Mouse (Mus musculus) stomach, postnatal 0 days (tissue): ENCODE data around the gene Gm28051. TPM values are rescaled to one million over a fixed set of nuclear protein-coding genes. Genes with fewer than 3 reads are reported as not detected.

Source experiments
- ATAC-seq: fragments of 200-750 bp; cut with Nextera tagmentation; 2 replicates; pipeline ENCODE4 v1.8.0; 2017; ENCODE audit not compliant: low FRiP score, low TSS enrichment
- DNase-seq: peaks from one replicate; pipeline ENCODE4 v3.0.0-alpha.2; 2016; ENCODE audit warnings: low spot score
- H3K27ac ChIP-seq: fragments of 300-500 bp; sonication (generic); replicated peaks from 2 replicates; pipeline ENCODE4 v1.5.1; 2014; ENCODE audit warnings: mild to moderate bottlenecking, control low read depth
- H3K27me3 ChIP-seq: fragments of 300-500 bp; sonication (generic); 2 replicates; pipeline ENCODE4 v1.6.1; 2014; ENCODE audit warnings: low read length; ENCODE audit not compliant: control insufficient read depth, insufficient read depth
- H3K36me3 ChIP-seq: fragments of 300-500 bp; sonication (generic); 2 replicates; pipeline ENCODE4 v1.6.1; 2014; ENCODE audit warnings: low read length, mixed read lengths; ENCODE audit not compliant: control insufficient read depth, insufficient read depth
- H3K4me1 ChIP-seq: fragments of 300-500 bp; sonication (generic); replicated peaks from 2 replicates; pipeline ENCODE4 v1.6.1; 2014; ENCODE audit warnings: antibody characterized with exemption; ENCODE audit not compliant: control insufficient read depth, insufficient read depth
- H3K4me2 ChIP-seq: fragments of 300-500 bp; sonication (generic); replicated peaks from 2 replicates; pipeline ENCODE4 v1.6.1; 2014; ENCODE audit warnings: low read depth, mild to moderate bottlenecking, control low read depth, moderate library complexity
- H3K4me3 ChIP-seq: fragments of 300-500 bp; sonication (generic); 2 replicates; pipeline ENCODE4 v1.5.1; 2014; ENCODE audit warnings: low read depth, low read length, control low read depth
- H3K9ac ChIP-seq: fragments of 300-500 bp; sonication (generic); 2 replicates; pipeline ENCODE4 v1.6.1; 2014; ENCODE audit warnings: mild to moderate bottlenecking, low read length, control low read depth, mixed read lengths
- H3K9me3 ChIP-seq: fragments of 300-500 bp; sonication (generic); 2 replicates; pipeline ENCODE4 v1.6.1; 2016; ENCODE audit warnings: low read length; ENCODE audit not compliant: control insufficient read depth
- CTCF ChIP-seq: IDR thresholded peaks from 2 replicates; pipeline ENCODE4 v1.5.1; 2016; ENCODE audit warnings: antibody characterized with exemption, low read depth, mild to moderate bottlenecking, moderate library complexity
- EP300 ChIP-seq: optimal IDR thresholded peaks from 2 replicates; pipeline ENCODE3; 2016; ENCODE audit warnings: antibody characterized with exemption
- WGBS: fragments of 180-500 bp; shearing (Covaris S2); extraction: QIAGEN DNeasy Blood & Tissue Kit; methylation state at CpG from one replicate; pipeline ENCODE4 v1.1.7; 2014; 5-methylcytosine and 5-hydroxymethylcytosine counted together
- polyA plus RNA-seq: library from polyadenylated mRNA; unstranded; fragments of >200 nt; fragmentation: Nextera tagmentation; extraction: Ambion mirVana; gene quantifications from 2 replicates; pipeline ENCODE4 v1.2.1, GENCODE M21; 2015

Gm28051 gene
- polyA plus RNA-seq, 1 experiment from 2014 or later, result not detected

DNA sequence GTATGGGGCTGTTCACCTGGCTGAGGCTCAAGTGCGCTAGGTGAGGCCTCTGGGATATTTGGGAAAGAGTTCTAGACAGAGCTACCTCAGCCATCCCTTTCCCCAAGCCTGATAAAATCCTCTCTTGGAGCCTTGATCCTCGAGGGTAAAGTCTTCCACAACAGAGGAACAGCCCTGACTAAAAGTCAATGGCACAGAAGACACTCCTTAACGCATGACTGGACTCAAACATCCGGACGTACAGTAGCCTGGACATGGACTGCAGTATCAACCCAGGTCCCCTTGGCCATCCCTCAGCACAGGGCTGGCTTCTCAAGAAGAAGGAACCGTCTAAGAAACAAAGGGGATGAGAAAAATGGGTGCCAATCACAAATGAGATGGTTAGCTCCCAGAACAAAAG, 74.1 kb downstream of the Gm28051 start:
- no peak for TF ChIP-seq EP300
- no peak for TF ChIP-seq CTCF
- H3K4me1 ChIP-seq, result peaks cover 4% of the 10 kb centered on the region; the same call in 1 of the 2 replicates
- no peak overlapping the region for H3K9ac ChIP-seq
- H3K27ac ChIP-seq, result no peak overlapping the region
- H3K4me2 ChIP-seq, result no peak overlapping the region
- no peak for ATAC-seq
- H3K4me3 ChIP-seq, result no peak overlapping the region
- no peaks in the 10 kb centered on the region for H3K36me3 ChIP-seq
- no peaks in the 10 kb centered on the region for H3K9me3 ChIP-seq
- H3K27me3 ChIP-seq, result no peaks in the 10 kb centered on the region
- 75% methylated on average over 6 of the region's 6 CpGs for WGBS
- no peak for DNase-seq

DNA sequence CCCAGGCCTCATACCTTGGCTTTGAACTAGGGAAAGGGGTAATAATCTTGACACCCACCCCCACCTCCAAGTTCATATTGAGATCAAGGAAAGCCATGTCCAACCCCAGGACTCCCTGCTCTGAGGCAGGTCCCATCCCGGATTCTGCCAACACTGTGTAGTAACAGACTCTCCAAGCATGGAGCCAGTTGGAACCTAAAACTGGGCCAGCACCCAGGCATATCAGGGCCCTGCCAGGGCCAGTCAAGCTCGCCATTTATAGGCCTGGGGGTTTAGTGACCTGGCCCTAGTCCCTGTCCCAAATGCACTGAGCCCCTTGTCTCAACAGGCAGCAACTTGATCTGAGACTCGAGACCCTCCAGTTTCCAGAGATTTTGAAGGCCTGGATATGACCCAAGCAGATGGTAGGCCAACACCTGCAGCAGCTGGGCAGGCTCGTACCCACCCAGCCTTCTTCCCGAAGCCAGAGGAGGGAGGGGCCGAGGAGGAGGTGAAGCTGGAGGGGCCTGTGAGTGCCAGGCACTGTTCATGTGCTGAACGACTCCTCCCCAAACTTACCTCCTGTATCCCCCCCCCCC, 74.8 kb downstream of the Gm28051 start:
- TF ChIP-seq CTCF, result no peak
- no peak for TF ChIP-seq EP300
- Histone ChIP-seq H3K36me3 (no peaks in the 10 kb centered on the region), H3K4me2 (no peak overlapping the region), H3K9me3 (no peaks in the 10 kb centered on the region), H3K4me1 (peaks cover 4% of the 10 kb centered on the region; the same call in 1 of the 2 replicates), H3K4me3 (no peak overlapping the region), H3K27ac (no peak overlapping the region; the same call in 1 of the 2 replicates), H3K9ac (no peak overlapping the region), H3K27me3 (no peaks in the 10 kb centered on the region)
- DNase-seq (no peak), ATAC-seq (no peak)
- 71% methylated on average over 7 of the region's 7 CpGs for WGBS

DNA sequence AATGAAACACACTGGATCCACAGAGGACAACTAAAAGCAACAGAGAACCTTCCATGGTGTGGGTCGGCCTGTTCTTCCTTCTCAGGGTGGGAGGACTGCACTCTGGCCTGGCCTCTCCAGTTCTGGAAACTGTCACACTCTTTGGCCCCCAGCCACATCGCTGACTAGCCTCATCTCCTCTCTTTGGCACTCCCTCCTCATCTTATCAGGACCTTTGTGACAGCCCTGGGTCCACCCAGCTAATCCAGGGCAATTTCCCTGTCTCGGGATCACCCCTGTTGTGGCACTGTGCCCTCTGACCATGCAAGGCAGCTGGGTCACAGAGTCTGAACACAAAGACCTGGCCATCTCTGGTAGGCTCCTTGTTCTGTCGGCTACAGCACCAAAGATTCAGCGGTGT, 75.5 kb downstream of the Gm28051 start:
- no peaks in the 10 kb centered on the region for H3K27me3 ChIP-seq
- peak; percentile 47 for DNase-seq
- H3K4me3 ChIP-seq, result no peak overlapping the region
- peaks cover 4% of the 10 kb centered on the region; the same call in 1 of the 2 replicates for H3K4me1 ChIP-seq
- H3K36me3 ChIP-seq, result no peaks in the 10 kb centered on the region
- no peak overlapping the region; the same call in 1 of the 2 replicates for H3K27ac ChIP-seq
- H3K9me3 ChIP-seq, result no peaks in the 10 kb centered on the region
- H3K4me2 ChIP-seq, result no peak overlapping the region
- 68% methylated on average over 5 of the region's 5 CpGs for WGBS
- peak; percentile 72 for ATAC-seq
- no peak overlapping the region for H3K9ac ChIP-seq
- TF ChIP-seq CTCF (no peak), EP300 (no peak)

DNA sequence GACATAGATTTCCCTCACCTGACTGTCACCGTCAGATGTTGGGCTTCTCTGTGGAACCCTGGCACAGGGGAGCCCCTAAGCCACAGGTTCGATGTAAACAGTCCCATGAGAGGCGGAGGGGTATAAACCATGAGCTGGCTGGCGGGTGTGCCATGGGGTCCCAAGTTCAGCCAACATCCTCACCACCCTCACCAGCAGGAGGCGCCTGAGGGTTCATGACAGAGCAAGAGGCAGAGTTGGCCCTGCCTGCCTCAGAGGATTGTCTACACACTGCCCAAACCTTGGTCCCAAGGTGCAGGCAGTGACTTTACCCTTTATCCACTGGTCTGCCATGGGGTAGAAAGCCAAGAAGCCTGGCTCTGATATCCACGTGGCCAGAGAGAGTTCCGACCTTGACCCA, 76.0 kb downstream of the Gm28051 start:
- no peak overlapping the region for H3K4me2 ChIP-seq

DNA sequence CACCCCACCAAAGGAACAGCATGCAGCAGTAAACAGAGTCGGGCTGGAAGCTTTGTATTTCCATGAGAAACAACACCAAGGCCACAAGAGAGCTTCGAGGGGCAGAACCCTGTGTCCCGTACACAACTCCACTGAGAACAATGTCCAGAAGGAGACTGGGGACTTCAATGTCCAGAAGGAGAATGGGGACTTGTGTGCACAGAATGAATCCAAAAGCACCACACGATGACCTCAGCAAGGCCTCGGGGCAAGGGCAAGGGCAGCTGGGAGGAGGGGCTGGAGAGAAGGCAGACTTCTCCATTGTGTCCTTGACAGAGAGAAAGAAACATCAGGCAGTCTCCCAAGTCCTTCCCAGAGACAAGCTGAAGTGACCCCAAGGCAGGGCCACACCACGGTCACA, 78.7 kb downstream of the Gm28051 start:
- Histone ChIP-seq H3K27ac (no peak overlapping the region), H3K27me3 (no peaks in the 10 kb centered on the region), H3K9ac (no peak overlapping the region), H3K36me3 (no peaks in the 10 kb centered on the region), H3K4me1 (no peaks in the 10 kb centered on the region; the same call in 1 of the 2 replicates), H3K9me3 (no peaks in the 10 kb centered on the region), H3K4me2 (no peak overlapping the region), H3K4me3 (no peak overlapping the region)
- TF ChIP-seq CTCF (no peak), EP300 (no peak)
- ATAC-seq (no peak), DNase-seq (no peak)
- WGBS, result 65% methylated on average over 6 of the region's 6 CpGs

More for the DNA sequence above, 76.0 kb downstream of the Gm28051 start:
- H3K36me3 ChIP-seq, result no peaks in the 10 kb centered on the region
- 84% methylated on average over 7 of the region's 7 CpGs for WGBS
- H3K9me3 ChIP-seq, result no peaks in the 10 kb centered on the region
- no peak overlapping the region for H3K4me3 ChIP-seq
- H3K4me1 ChIP-seq, result peaks cover 4% of the 10 kb centered on the region; the same call in 1 of the 2 replicates
- no peaks in the 10 kb centered on the region for H3K27me3 ChIP-seq
- TF ChIP-seq CTCF, result peak; percentile 56
- TF ChIP-seq EP300, result no peak
- ATAC-seq (no peak), DNase-seq (no peak)
- no peak overlapping the region for H3K9ac ChIP-seq
- no peak overlapping the region for H3K27ac ChIP-seq

DNA sequence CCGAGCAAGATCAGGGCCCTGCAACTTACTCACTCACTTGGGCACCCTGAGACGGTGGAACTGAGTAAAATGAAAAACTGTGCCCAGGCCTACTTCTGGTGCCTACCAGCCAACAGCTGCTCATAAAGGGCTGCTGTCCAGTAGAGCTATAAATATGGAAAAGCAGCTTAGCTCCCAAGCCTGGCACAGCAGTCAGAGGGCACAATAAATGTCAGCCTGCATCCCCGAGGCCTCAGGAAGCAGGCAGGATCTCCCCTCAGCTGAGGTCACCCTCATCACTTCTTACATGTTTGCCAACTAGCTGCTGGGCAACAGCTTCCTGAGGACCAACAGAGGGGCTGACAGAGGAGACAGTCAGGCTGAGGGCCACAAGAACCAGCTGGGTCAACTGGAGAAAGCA, 80.5 kb downstream of the Gm28051 start:
- WGBS, result 77% methylated on average over 3 of the region's 3 CpGs
- DNase-seq (no peak), ATAC-seq (no peak)
- Histone ChIP-seq H3K36me3 (no peaks in the 10 kb centered on the region), H3K4me2 (no peak overlapping the region), H3K4me1 (no peaks in the 10 kb centered on the region; the same call in 1 of the 2 replicates), H3K27me3 (no peaks in the 10 kb centered on the region), H3K9ac (no peak overlapping the region), H3K27ac (no peak overlapping the region), H3K9me3 (no peaks in the 10 kb centered on the region), H3K4me3 (no peak overlapping the region)
- TF ChIP-seq CTCF, result no peak
- no peak for TF ChIP-seq EP300
